In the genomic region with DNA sequence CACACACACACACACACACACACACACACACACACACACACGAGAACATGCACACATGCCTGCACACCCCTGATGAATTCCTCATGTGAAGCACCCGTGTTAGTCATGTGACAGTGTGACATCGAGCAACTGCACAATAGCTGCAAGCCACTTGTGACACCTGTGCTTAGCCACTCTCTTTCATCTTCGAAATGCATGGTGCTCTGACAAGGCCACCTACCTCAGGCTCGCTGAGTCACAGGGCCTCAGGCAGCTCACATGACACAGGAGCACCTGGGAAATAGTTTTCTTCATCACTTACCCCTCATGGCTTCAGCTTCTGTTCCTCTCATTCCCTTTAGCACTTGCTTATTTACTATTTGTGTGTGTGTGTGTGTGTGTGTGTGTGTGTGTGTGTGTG, we compare ENCODE assay signal across 16 mouse cellular contexts.
"Had no signal": no experiment of that assay in that cellular context is flagged by ENCODE, and none has a peak within 500 bp of the region (broad histone marks: within the 10 kb centered on the region; RNA-seq: fewer than 3 reads in every experiment).

No protein-coding gene starts in this region.

- DNase-seq: kidney, adult 11 months; kidney, adult 8-10 months; kidney, postnatal 14 days; kidney, postnatal 4 days; left cerebral cortex, postnatal 4 days; lung, adult 18-20 months; lung, postnatal 10 days; lung, postnatal 36 days had no signal

- H3K36me3 ChIP-seq: limb, embryonic 12.5 days; limb, embryonic 15.5 days; liver, embryonic 12.5 days; liver, embryonic 15.5 days; lung, embryonic 15.5 days; midbrain, embryonic 10.5 days; midbrain, embryonic 13.5 days had no signal

- H3K27me3 ChIP-seq: limb, embryonic 12.5 days; liver, embryonic 12.5 days; liver, embryonic 15.5 days; lung, embryonic 15.5 days; megakaryocyte, embryonic 14.5 days; midbrain, embryonic 13.5 days had no signal

- H3K4me3 ChIP-seq: limb, embryonic 12.5 days; limb, embryonic 15.5 days; liver, embryonic 12.5 days; liver, embryonic 15.5 days; lung, embryonic 15.5 days; megakaryocyte, embryonic 14.5 days; midbrain, embryonic 10.5 days; midbrain, embryonic 13.5 days had no signal

- ATAC-seq: liver, embryonic 12.5 days; midbrain, embryonic 13.5 days had no signal

- H3K4me2 ChIP-seq: limb, embryonic 12.5 days; limb, embryonic 15.5 days; liver, embryonic 12.5 days; liver, embryonic 15.5 days; lung, embryonic 15.5 days; midbrain, embryonic 13.5 days had no signal

- H3K4me1 ChIP-seq: limb, embryonic 12.5 days; limb, embryonic 15.5 days; liver, embryonic 12.5 days; liver, embryonic 15.5 days; lung, embryonic 15.5 days; megakaryocyte, embryonic 14.5 days; midbrain, embryonic 13.5 days had no signal

- H3K27ac ChIP-seq: limb, embryonic 12.5 days; limb, embryonic 15.5 days; liver, embryonic 12.5 days; liver, embryonic 15.5 days; lung, embryonic 15.5 days; midbrain, embryonic 10.5 days; midbrain, embryonic 13.5 days had no signal

- H3K9me3 ChIP-seq: limb, embryonic 15.5 days; liver, embryonic 12.5 days; liver, embryonic 15.5 days; lung, embryonic 15.5 days; midbrain, embryonic 10.5 days; midbrain, embryonic 13.5 days had no signal

- H3K9ac ChIP-seq: limb, embryonic 12.5 days; limb, embryonic 15.5 days; liver, embryonic 12.5 days; liver, embryonic 15.5 days; lung, embryonic 15.5 days; midbrain, embryonic 13.5 days had no signal
